Mouse (Mus musculus) neural tube, embryonic 11.5 days (tissue): ENCODE results near the gene Rnaseh2a. TPM values are rescaled to one million over a fixed set of nuclear protein-coding genes. Genes with fewer than 3 reads are reported as not detected.

Experiments
- ATAC-seq: fragments of 200-750 bp; cut with Nextera tagmentation; 2 replicates; pipeline ENCODE4 v1.8.0; 2017; ENCODE audit warnings: moderate number of reproducible peaks, mild to moderate bottlenecking, moderate TSS enrichment, moderate library complexity; ENCODE audit not compliant: insufficient read depth, low FRiP score, low TSS enrichment
- DNase-seq: peaks from one replicate; pipeline ENCODE4 v3.0.0-alpha.2; 2015; ENCODE audit warnings: low spot score
- H3K27ac ChIP-seq: fragments of 300-500 bp; sonication (generic); 2 replicates; pipeline ENCODE4 v1.5.1; 2014; ENCODE audit warnings: low read depth, mild to moderate bottlenecking, low read length
- H3K27me3 ChIP-seq: fragments of 300-500 bp; sonication (generic); 2 replicates; pipeline ENCODE4 v1.6.1; 2014; ENCODE audit warnings: mild to moderate bottlenecking, low read length, mixed read lengths; ENCODE audit not compliant: control insufficient read depth, insufficient read depth
- H3K36me3 ChIP-seq: fragments of 300-500 bp; sonication (generic); 2 replicates; pipeline ENCODE4 v1.6.1; 2014; ENCODE audit warnings: mild to moderate bottlenecking, low read length, moderate library complexity, mixed read lengths; ENCODE audit not compliant: control insufficient read depth, insufficient read depth
- H3K4me1 ChIP-seq: fragments of 300-500 bp; sonication (generic); 2 replicates; pipeline ENCODE4 v1.6.1; 2014; ENCODE audit warnings: low read length, mixed read lengths; ENCODE audit not compliant: control insufficient read depth, insufficient read depth
- H3K4me2 ChIP-seq: fragments of 300-500 bp; sonication (generic); 2 replicates; pipeline ENCODE4 v1.6.1; 2014; ENCODE audit warnings: low read depth, mild to moderate bottlenecking, moderate library complexity
- H3K4me3 ChIP-seq: fragments of 300-500 bp; sonication (generic); 2 replicates; pipeline ENCODE4 v1.5.1; 2014; ENCODE audit warnings: low read depth, low read length
- H3K9ac ChIP-seq: fragments of 300-500 bp; sonication (generic); 2 replicates; pipeline ENCODE4 v1.6.1; 2014; ENCODE audit warnings: mild to moderate bottlenecking, low read length
- H3K9me3 ChIP-seq: fragments of 300-500 bp; sonication (generic); 2 replicates; pipeline ENCODE4 v1.6.1; 2016; ENCODE audit warnings: low read length; ENCODE audit not compliant: control insufficient read depth
- whole genome bisulfite sequencing: fragments of 180-500 bp; shearing (Covaris S2); extraction: QIAGEN DNeasy Blood & Tissue Kit; methylation state at CpG from one replicate; pipeline ENCODE4 v1.1.7; 2014; 5-methylcytosine and 5-hydroxymethylcytosine counted together
- polyA plus RNA-seq: library from polyadenylated mRNA; unstranded; fragments of >200 nt; fragmentation: Nextera tagmentation; extraction: Ambion mirVana; gene quantifications from 2 replicates; pipeline ENCODE4 v1.2.1, GENCODE M21; 2014

Gene Rnaseh2a
- polyA plus RNA-seq, 1 experiment from 2014 or later: 92.9 TPM

DNA sequence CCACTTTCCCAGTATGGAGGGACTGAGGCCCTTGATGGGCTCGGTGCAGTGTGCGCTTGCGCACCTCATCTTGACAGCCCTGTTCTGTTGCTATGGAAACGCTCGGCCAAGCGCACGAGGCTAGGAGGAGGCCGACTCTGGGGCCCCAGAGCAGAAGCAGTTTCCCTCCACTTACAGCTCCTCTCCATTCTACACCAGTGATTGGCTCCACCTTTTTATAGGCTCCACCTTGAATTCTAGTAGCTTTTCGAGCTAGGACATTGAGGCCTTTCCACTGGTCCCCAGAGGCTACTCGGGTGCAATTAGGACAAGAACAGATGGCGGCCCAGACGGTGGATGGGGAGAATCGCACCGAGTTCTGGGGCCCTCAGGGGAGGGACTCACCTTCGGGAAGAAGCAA is 34.7 kb downstream of the Rnaseh2a start:
- peak; percentile 77 for ATAC-seq
- H3K4me3 ChIP-seq: peak overlapping the region; percentile 47; the same call in 1 of the 2 replicates
- H3K4me1 ChIP-seq: peaks cover 16% of the 10 kb centered on the region
- DNase-seq: peak; percentile 86
- 0% methylated on average over 15 of the region's 15 CpGs for WGBS
- no peak overlapping the region for H3K27ac ChIP-seq
- H3K9ac ChIP-seq: no peak overlapping the region
- H3K36me3 ChIP-seq: no peaks in the 10 kb centered on the region
- peaks cover 44% of the 10 kb centered on the region for H3K27me3 ChIP-seq
- H3K9me3 ChIP-seq: no peaks in the 10 kb centered on the region
- peak overlapping the region; percentile 69 for H3K4me2 ChIP-seq

DNA sequence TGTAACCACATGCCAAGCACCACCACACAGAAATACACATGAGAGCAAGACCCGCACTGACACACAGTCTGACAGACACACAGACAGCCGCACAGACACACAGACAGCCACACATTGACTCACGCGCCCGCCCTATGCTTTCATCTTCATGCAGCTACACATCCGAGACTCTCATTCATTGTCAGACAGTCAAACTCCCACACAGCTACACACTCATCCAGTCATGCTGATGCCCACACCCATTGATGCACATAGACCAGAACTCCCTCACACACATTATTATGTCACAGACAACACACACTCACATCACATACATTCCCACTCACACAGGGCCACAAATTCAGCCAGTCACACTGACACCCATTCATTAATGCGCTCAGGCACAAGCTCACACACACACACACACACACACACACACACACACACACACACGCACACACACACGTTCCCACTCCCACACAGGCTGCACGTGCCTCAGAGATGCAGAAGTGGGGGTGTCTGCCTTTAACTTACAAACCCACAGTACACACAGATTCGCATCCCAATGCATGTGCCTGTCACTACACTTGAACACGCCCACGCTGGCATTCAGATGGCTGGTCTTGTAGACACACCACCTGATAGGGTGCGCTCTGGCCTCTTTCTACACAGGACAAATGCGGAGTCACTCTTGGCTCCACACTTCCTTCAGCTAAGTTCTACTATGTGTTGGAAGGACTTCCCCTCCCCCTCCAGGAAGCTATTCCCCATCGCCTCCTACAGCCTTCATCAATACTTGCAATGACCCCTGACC is 35.6 kb downstream of the Rnaseh2a start:
- no peak overlapping the region for H3K27ac ChIP-seq
- no peaks in the 10 kb centered on the region for H3K9me3 ChIP-seq
- ATAC-seq (no peak), DNase-seq (no peak)
- H3K4me1 ChIP-seq: peaks cover 16% of the 10 kb centered on the region
- WGBS: 84% methylated on average over 16 of the region's 16 CpGs
- peak overlapping the region; percentile 69 for H3K4me2 ChIP-seq
- H3K36me3 ChIP-seq: no peaks in the 10 kb centered on the region
- H3K27me3 ChIP-seq: peaks cover 52% of the 10 kb centered on the region
- H3K9ac ChIP-seq: no peak overlapping the region
- no peak overlapping the region for H3K4me3 ChIP-seq

DNA sequence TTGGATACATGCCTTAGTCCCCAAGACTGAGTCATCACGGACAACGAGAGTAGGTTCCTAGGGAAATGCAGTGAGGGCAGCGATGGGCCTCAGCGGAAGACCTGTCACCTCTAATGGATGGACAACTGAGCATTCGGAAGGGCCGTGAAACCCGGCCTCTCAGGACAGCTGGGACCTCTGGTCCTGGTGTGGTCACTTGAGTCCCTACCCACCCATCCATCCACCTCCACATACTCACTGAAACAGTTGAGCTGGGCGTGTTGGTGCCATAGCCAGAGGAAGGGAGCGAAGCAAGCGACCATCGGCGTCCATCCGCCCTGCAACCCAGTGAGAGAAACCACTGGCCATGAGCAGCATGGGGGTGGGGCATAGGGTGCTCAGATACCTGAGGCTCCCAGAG is 39.0 kb downstream of the Rnaseh2a start:
- Histone ChIP-seq H3K9ac (no peak overlapping the region), H3K27me3 (peaks cover 32% of the 10 kb centered on the region)

DNA sequence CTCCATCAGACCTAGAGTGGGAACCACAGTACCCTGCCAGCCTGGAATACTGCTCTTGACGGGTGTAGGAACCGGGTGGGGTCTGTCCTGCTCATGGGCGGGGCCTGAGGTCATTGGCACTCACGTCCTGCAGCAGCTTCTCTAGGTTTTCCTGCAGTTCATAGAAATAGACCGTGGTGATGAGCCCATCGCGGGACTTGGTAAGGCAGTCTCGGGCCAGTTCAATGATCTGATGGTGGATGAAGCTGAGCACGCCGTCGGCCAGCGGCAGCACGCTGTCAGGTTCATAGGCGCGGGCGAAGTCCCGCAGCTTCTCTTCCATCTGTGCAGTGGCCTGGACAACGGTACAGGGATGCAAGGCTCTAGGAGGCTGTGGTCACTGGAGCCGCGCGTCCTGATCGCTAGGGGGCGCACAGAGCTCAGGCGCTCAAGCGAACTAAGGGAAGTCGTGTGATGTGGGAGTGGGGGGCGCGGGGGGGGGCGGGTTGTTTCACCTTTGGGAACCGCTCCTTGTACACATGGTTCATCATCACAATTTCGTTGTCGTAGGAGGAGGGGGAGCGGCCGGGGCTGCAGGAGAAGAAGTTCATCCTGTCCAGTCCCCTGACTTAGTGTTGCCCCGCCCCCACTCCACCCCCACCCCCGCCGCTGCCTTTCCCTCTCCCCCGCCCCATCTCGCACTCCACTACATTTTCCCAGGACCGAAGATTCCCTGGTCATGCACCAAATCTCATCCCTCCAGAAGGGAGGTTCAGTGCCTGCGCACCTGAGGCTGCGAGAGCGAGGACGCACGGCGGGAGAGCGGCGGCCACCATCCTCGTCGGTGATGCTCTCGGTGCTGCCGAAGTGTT is 40.9 kb downstream of the Rnaseh2a start:
- Histone ChIP-seq H3K9me3 (no peaks in the 10 kb centered on the region), H3K36me3 (no peaks in the 10 kb centered on the region), H3K27me3 (peaks cover 19% of the 10 kb centered on the region), H3K9ac (no peak overlapping the region; the same call in 1 of the 2 replicates), H3K4me2 (peak overlapping the region; percentile 50), H3K4me3 (peak overlapping the region; percentile 29), H3K27ac (no peak overlapping the region), H3K4me1 (no peaks in the 10 kb centered on the region)
- 2% methylated on average over 49 of the region's 52 CpGs for WGBS
- ATAC-seq (peak; percentile 72), DNase-seq (peak; percentile 86)

More for the DNA sequence above, 39.0 kb downstream of the Rnaseh2a start:
- no peaks in the 10 kb centered on the region for H3K36me3 ChIP-seq
- WGBS: 87% methylated on average over 13 of the region's 13 CpGs
- H3K27ac ChIP-seq: no peak overlapping the region
- no peak overlapping the region for H3K4me3 ChIP-seq
- H3K4me2 ChIP-seq: no peak overlapping the region
- H3K9me3 ChIP-seq: no peaks in the 10 kb centered on the region
- peaks cover 10% of the 10 kb centered on the region; the same call in 1 of the 2 replicates for H3K4me1 ChIP-seq
- DNase-seq: no peak
- no peak for ATAC-seq

DNA sequence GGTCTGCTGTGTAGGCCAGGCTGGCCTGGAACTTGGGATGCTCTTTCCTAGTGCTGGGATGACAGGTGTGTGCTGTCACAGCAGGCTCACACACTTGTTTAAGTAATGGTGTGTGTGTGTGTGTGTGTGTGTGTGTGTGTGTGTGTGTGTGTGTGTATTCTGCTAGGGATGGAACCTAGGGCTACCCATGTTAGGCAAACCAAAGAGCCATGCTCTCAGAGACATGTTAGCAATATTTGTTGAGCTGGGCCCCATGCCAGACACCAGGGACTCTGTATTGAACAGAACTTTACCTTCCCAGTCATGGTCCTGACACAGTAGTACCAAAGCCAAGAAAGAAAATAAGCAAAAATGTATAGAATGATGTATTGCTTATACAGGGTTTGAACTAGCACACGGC is 42.1 kb downstream of the Rnaseh2a start:
- H3K27me3 ChIP-seq: peaks cover 19% of the 10 kb centered on the region

DNA sequence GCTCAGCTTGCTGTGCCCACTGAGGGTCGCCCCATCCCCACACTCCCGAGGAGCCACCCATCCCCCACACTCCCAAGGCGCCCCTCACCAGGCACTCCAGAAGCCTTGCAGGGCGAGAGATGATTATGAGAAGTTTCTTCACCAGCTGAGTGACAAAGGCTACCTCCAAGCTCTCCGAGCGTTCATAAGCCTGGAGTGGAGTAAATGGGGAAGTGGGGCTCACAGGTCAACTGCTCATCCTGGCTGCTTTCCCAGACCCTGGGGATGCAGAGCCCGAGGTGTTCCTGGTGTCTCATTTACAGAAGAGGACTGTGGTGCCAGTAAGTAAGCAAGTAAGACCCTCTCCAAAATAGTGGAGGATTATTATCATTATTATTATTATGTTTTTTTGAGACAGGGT is 44.0 kb downstream of the Rnaseh2a start:
- DNase-seq: no peak
- 73% methylated on average over 7 of the region's 7 CpGs for WGBS
- no peaks in the 10 kb centered on the region for H3K9me3 ChIP-seq
- H3K27me3 ChIP-seq: peaks cover 16% of the 10 kb centered on the region
- ATAC-seq: no peak
- H3K36me3 ChIP-seq: no peaks in the 10 kb centered on the region
- no peaks in the 10 kb centered on the region for H3K4me1 ChIP-seq
- no peak overlapping the region for H3K4me3 ChIP-seq
- H3K4me2 ChIP-seq: no peak overlapping the region
- no peak overlapping the region for H3K9ac ChIP-seq
- H3K27ac ChIP-seq: no peak overlapping the region

More for the DNA sequence above, 42.1 kb downstream of the Rnaseh2a start:
- ATAC-seq (no peak), DNase-seq (no peak)
- Histone ChIP-seq H3K9ac (no peak overlapping the region), H3K9me3 (no peaks in the 10 kb centered on the region), H3K4me1 (no peaks in the 10 kb centered on the region), H3K36me3 (no peaks in the 10 kb centered on the region), H3K4me3 (no peak overlapping the region), H3K4me2 (no peak overlapping the region), H3K27ac (no peak overlapping the region)
- WGBS: 77% methylated on average over 1 of the region's 1 CpGs

DNA sequence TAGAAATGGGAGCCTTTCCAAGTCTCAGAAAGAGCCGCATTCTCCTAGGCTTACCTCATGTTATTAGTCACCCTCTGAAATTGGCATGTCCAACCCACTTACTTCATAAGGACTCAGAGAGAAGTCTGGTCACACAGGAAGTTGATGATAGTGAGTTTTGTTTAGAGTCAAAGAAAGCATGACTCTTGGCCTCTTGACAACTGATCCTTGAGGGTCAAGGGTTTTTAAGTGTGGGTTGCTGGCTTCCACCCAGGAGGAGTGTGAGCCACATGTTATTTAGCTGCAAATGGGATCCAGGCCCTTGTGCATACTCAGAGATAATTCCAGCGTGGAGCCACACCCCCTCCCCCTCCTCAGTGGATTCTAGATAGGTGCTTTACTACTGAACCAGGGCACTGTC is 48.0 kb downstream of the Rnaseh2a start:
- no peak overlapping the region for H3K4me2 ChIP-seq
- H3K27me3 ChIP-seq: peaks cover 15% of the 10 kb centered on the region
- no peak overlapping the region for H3K4me3 ChIP-seq
- H3K27ac ChIP-seq: no peak overlapping the region
- 82% methylated on average over 2 of the region's 2 CpGs for WGBS
- H3K9ac ChIP-seq: no peak overlapping the region
- no peaks in the 10 kb centered on the region for H3K9me3 ChIP-seq
- ATAC-seq (no peak), DNase-seq (no peak)
- no peaks in the 10 kb centered on the region for H3K4me1 ChIP-seq
- no peaks in the 10 kb centered on the region for H3K36me3 ChIP-seq

DNA sequence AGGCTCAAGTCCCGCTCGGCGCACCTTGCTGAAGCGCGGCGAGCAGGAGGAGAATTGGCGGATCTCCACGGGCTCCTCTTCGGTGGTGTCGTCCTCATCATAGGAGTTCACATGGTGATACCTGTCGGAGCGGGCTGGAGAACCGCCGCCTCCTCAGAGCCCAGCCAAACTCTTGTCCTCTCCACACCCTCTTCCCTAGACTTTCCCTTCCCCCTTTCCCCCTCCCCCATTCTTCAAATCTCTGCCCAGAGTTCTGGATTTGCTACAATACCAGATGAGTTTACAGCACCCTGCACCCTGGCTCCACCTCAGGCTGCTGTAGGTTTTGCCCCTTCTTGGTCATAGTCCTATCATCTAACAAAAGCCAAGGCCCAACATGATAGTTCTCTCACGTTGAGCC is 50.9 kb downstream of the Rnaseh2a start:
- 90% methylated on average over 15 of the region's 15 CpGs for WGBS
- ATAC-seq (no peak), DNase-seq (no peak)
- no peaks in the 10 kb centered on the region for H3K4me1 ChIP-seq
- no peaks in the 10 kb centered on the region for H3K36me3 ChIP-seq
- no peaks in the 10 kb centered on the region for H3K9me3 ChIP-seq
- H3K9ac ChIP-seq: no peak overlapping the region
- H3K27ac ChIP-seq: no peak overlapping the region
- no peak overlapping the region for H3K4me3 ChIP-seq
- H3K27me3 ChIP-seq: peaks cover 28% of the 10 kb centered on the region
- H3K4me2 ChIP-seq: no peak overlapping the region
